In genomic region chr14:54994136-54994868, GRCm38 (mm10) we compare ENCODE assay signal across 9 mouse cellular contexts. TPM values are rescaled to one million over a fixed set of nuclear protein-coding genes. Genes with fewer than 3 reads are reported as not detected.
DNase-seq lines count a peak whose midpoint lies in the region; ATAC-seq lines count a peak whose summit lies in the region.
"Had no signal": no experiment of that assay in that cellular context is flagged by ENCODE, and none has a peak within 500 bp of the region (broad histone marks: within the 10 kb centered on the region; RNA-seq: fewer than 3 reads in every experiment).

Gene Myh7 (minus strand): TSS chr14:54994626.

- no peaks in the 10 kb centered on the region for H3K27me3 ChIP-seq in embryonic facial prominence, embryonic 11.5 days (ENCODE audit: control insufficient read depth, insufficient read depth, low read length)
- H3K27me3 ChIP-seq in heart, embryonic 10.5 days (ENCODE audit: insufficient read depth, poor library complexity, severe bottlenecking): no peaks in the 10 kb centered on the region
- no peaks in the 10 kb centered on the region for H3K27me3 ChIP-seq in limb, embryonic 11.5 days (ENCODE audit: control insufficient read depth, insufficient read depth, low read length)
- no peaks in the 10 kb centered on the region for H3K27me3 ChIP-seq in kidney, embryonic 16.5 days (ENCODE audit: insufficient read depth, low read length)

- ATAC-seq in embryonic facial prominence, embryonic 11.5 days (replicated peaks; ENCODE audit: insufficient number of reproducible peaks, low FRiP score, low TSS enrichment, low read depth): no peak
- ATAC-seq in limb, embryonic 11.5 days (ENCODE audit: insufficient number of reproducible peaks, low FRiP score, low TSS enrichment, low read depth): no peak
- ATAC-seq in kidney, embryonic 16.5 days (ENCODE audit: low FRiP score, low TSS enrichment): no peak
- ATAC-seq: Patski had no signal

- no peaks in the 10 kb centered on the region for H3K9me3 ChIP-seq in embryonic facial prominence, embryonic 11.5 days (replicated peaks; ENCODE audit: control insufficient read depth, low read length)
- H3K9me3 ChIP-seq in heart, embryonic 10.5 days: no peaks in the 10 kb centered on the region
- H3K9me3 ChIP-seq in limb, embryonic 11.5 days (ENCODE audit: control insufficient read depth, low read length): no peaks in the 10 kb centered on the region
- H3K9me3 ChIP-seq in kidney, embryonic 16.5 days (ENCODE audit: low read length): no peaks in the 10 kb centered on the region

- peak; percentile 6 for DNase-seq in Muller cell, postnatal 12 days (ENCODE audit: inconsistent ontology term)
- no peak for DNase-seq in embryonic facial prominence, embryonic 11.5 days (ENCODE audit: low spot score)
- DNase-seq in heart, embryonic 10.5 days (ENCODE audit: low spot score): no peak
- no peak for DNase-seq in limb, embryonic 11.5 days (ENCODE audit: low spot score)
- no peak for DNase-seq in ovary, postnatal 36 days (ENCODE audit: low spot score)
- DNase-seq in kidney, postnatal 10 days: no peak
- no peak for DNase-seq in thymus, postnatal 0 days (ENCODE audit: low spot score)

- H3K27ac ChIP-seq in embryonic facial prominence, embryonic 11.5 days (replicated peaks; ENCODE audit: low read depth, low read length): peak within 1 kb of the TSS; percentile 41; the same call in 1 of the 2 replicates
- peak within 1 kb of the TSS; percentile 94 for H3K27ac ChIP-seq in heart, embryonic 10.5 days
- H3K27ac ChIP-seq in limb, embryonic 11.5 days (replicated peaks; ENCODE audit: low read depth, low read length): 0 out of 2 replicates have a peak within 1 kb of the TSS, but pooled peaks have one; percentile 18
- no peak within 1 kb of the TSS for H3K27ac ChIP-seq in kidney, embryonic 16.5 days (ENCODE audit: low read length)

- peaks cover 3% of the 10 kb centered on the region for H3K4me1 ChIP-seq in embryonic facial prominence, embryonic 11.5 days (ENCODE audit: control insufficient read depth, insufficient read depth, low read length)
- H3K4me1 ChIP-seq in heart, embryonic 10.5 days: peaks cover 68% of the 10 kb centered on the region
- H3K4me1 ChIP-seq in limb, embryonic 11.5 days (ENCODE audit: control insufficient read depth, insufficient read depth, low read length): 0 out of 2 replicates have a peak, but pooled peaks cover 3% of the 10 kb centered on the region
- H3K4me1 ChIP-seq in kidney, embryonic 16.5 days (ENCODE audit: insufficient read depth, low read length): peaks cover 9% of the 10 kb centered on the region

- 52% methylated on average over 11 of the region's 11 CpGs for WGBS in embryonic facial prominence, embryonic 11.5 days
- WGBS in heart, embryonic 10.5 days: 32% methylated on average over 11 of the region's 11 CpGs
- 67% methylated on average over 11 of the region's 11 CpGs for WGBS in limb, embryonic 11.5 days
- WGBS in kidney, embryonic 16.5 days: 50% methylated on average over 11 of the region's 11 CpGs

- peak within 1 kb of the TSS; percentile 22; the same call in 1 of the 2 replicates for H3K9ac ChIP-seq in embryonic facial prominence, embryonic 11.5 days (replicated peaks; ENCODE audit: low read length)
- H3K9ac ChIP-seq in limb, embryonic 11.5 days (ENCODE audit: low read length): no peak within 1 kb of the TSS
- H3K9ac ChIP-seq in kidney, embryonic 16.5 days (replicated peaks; ENCODE audit: low read length): no peak within 1 kb of the TSS

- no peaks in the 10 kb centered on the region for H3K36me3 ChIP-seq in embryonic facial prominence, embryonic 11.5 days (replicated peaks; ENCODE audit: control insufficient read depth, insufficient read depth, low read depth, low read length)
- H3K36me3 ChIP-seq in heart, embryonic 10.5 days: peaks cover 40% of the 10 kb centered on the region
- H3K36me3 ChIP-seq in limb, embryonic 11.5 days (ENCODE audit: control insufficient read depth, insufficient read depth, low read length): no peaks in the 10 kb centered on the region
- H3K36me3 ChIP-seq in kidney, embryonic 16.5 days (ENCODE audit: insufficient read depth, low read length): no peaks in the 10 kb centered on the region

- H3K4me2 ChIP-seq in embryonic facial prominence, embryonic 11.5 days (ENCODE audit: low read depth, low read length): no peak within 1 kb of the TSS
- no peak within 1 kb of the TSS for H3K4me2 ChIP-seq in limb, embryonic 11.5 days (ENCODE audit: low read depth, severe bottlenecking)
- no peak within 1 kb of the TSS for H3K4me2 ChIP-seq in kidney, embryonic 16.5 days (replicated peaks; ENCODE audit: low read depth, low read length)

- no peak within 1 kb of the TSS for H3K4me3 ChIP-seq in embryonic facial prominence, embryonic 11.5 days (ENCODE audit: low read depth, low read length)
- H3K4me3 ChIP-seq in heart, embryonic 10.5 days: peak within 1 kb of the TSS; percentile 56
- H3K4me3 ChIP-seq in limb, embryonic 11.5 days (ENCODE audit: low read depth, low read length): no peak within 1 kb of the TSS
- no peak within 1 kb of the TSS for H3K4me3 ChIP-seq in kidney, embryonic 16.5 days (ENCODE audit: low read length)

RNA-seq across cellular contexts. Expression of gene Myh7, which starts in this region (rescaled TPM):
- 4.0 and 13.1 TPM in 2 replicates for polyA plus RNA-seq in embryonic facial prominence, embryonic 11.5 days (2014; fragmentation: Nextera tagmentation; extraction: Ambion mirVana)
- polyA plus RNA-seq in heart, embryonic 10.5 days (2016; fragmentation: Nextera tagmentation; extraction: Ambion mirVana): 2,022 and 5,104 TPM in 2 replicates
- polyA plus RNA-seq in limb, embryonic 11.5 days (2014; fragmentation: Nextera tagmentation; extraction: Ambion mirVana): 0.92 and 1.5 TPM in 2 replicates
- polyA plus RNA-seq in thymus, postnatal 0 days (2015; fragmentation: Nextera tagmentation; extraction: Ambion mirVana): 0.49 and 0.55 TPM in 2 replicates
- 2.4 and 5.0 TPM in 2 replicates for polyA plus RNA-seq in kidney, embryonic 16.5 days (2015; fragmentation: Nextera tagmentation; extraction: Ambion mirVana)

Comparison
In these comparisons a context has a peak if more than half of its experiments do, and no peak if none do; other contexts are left out.
1. RNA of gene Myh7 (polyA plus RNA-seq): 2,022 to 5,104 TPM in heart, embryonic 10.5 days; 4.0 to 13.1 TPM in embryonic facial prominence, embryonic 11.5 days, 2.4 to 5.0 TPM in kidney, embryonic 16.5 days, 0.92 to 1.5 TPM in limb, embryonic 11.5 days and 0.49 to 0.55 TPM in thymus, postnatal 0 days; every median in the first group is over 100 times any median in the second.